Mouse (Mus musculus): Measurements from ENCODE around the gene Stox2. TPM values are rescaled to one million over a fixed set of nuclear protein-coding genes. Genes with fewer than 3 reads are reported as not detected.

Stox2 gene
- polyA plus RNA-seq, 1 experiment = 219 TPM

- H3K4me1 ChIP-seq (ENCODE audit: control insufficient read depth, insufficient read depth, low read length) = peaks cover 20% of the 10 kb centered on the region
- TF ChIP-seq CTCF (IDR thresholded peaks at IDR 0.05; ENCODE audit: insufficient read depth, low read depth, low read length) (no peak), POLR2A (IDR thresholded peaks at IDR 0.05; ENCODE audit: insufficient read depth, low read depth, low read length) (no peak)
- H3K27ac ChIP-seq (ENCODE audit: insufficient read depth, low read depth, low read length) = no peak overlapping the region
- WGBS = 32% methylated on average over 3 of the region's 3 CpGs
- H3K4me3 ChIP-seq (ENCODE audit: insufficient read depth, low read depth, low read length) = no peak overlapping the region
Observed at GRCm38 (mm10) chr8:47232081-47232480, 214.1 kb downstream of the Stox2 start.

- no peak overlapping the region for H3K4me3 ChIP-seq (ENCODE audit: insufficient read depth, low read depth, low read length)
- H3K27ac ChIP-seq (ENCODE audit: insufficient read depth, low read depth, low read length) = no peak overlapping the region
- WGBS = 50% methylated on average over 5 of the region's 5 CpGs
- TF ChIP-seq POLR2A (IDR thresholded peaks at IDR 0.05; ENCODE audit: insufficient read depth, low read depth, low read length) = no peak
- TF ChIP-seq CTCF (IDR thresholded peaks at IDR 0.05; ENCODE audit: insufficient read depth, low read depth, low read length) = no peak
- peaks cover 16% of the 10 kb centered on the region for H3K4me1 ChIP-seq (ENCODE audit: control insufficient read depth, insufficient read depth, low read length)
Observed at GRCm38 (mm10) chr8:47230057-47230456, 216.1 kb downstream of the Stox2 start.

GRCm38 (mm10) chr8:47221851-47222250 is 224.3 kb downstream of the Stox2 start:
- no peak for TF ChIP-seq CTCF (IDR thresholded peaks at IDR 0.05; ENCODE audit: insufficient read depth, low read depth, low read length)
- TF ChIP-seq POLR2A (IDR thresholded peaks at IDR 0.05; ENCODE audit: insufficient read depth, low read depth, low read length) = no peak
- H3K4me3 ChIP-seq (ENCODE audit: insufficient read depth, low read depth, low read length) = no peak overlapping the region
- no peak overlapping the region for H3K27ac ChIP-seq (ENCODE audit: insufficient read depth, low read depth, low read length)
- H3K4me1 ChIP-seq (ENCODE audit: control insufficient read depth, insufficient read depth, low read length) = peaks cover 23% of the 10 kb centered on the region
- 89% methylated on average over 5 of the region's 5 CpGs for WGBS

- WGBS = 53% methylated on average over 10 of the region's 10 CpGs
- peaks cover 26% of the 10 kb centered on the region for H3K4me1 ChIP-seq (ENCODE audit: control insufficient read depth, insufficient read depth, low read length)
- H3K27ac ChIP-seq (ENCODE audit: insufficient read depth, low read depth, low read length) = no peak overlapping the region
- TF ChIP-seq CTCF (IDR thresholded peaks at IDR 0.05; ENCODE audit: insufficient read depth, low read depth, low read length) = no peak
- TF ChIP-seq POLR2A (IDR thresholded peaks at IDR 0.05; ENCODE audit: insufficient read depth, low read depth, low read length) = no peak
- no peak overlapping the region for H3K4me3 ChIP-seq (ENCODE audit: insufficient read depth, low read depth, low read length)
Observed at GRCm38 (mm10) chr8:47221191-47221590, 225.0 kb downstream of the Stox2 start.

GRCm38 (mm10) chr8:47220390-47220789 is 225.8 kb downstream of the Stox2 start:
- TF ChIP-seq POLR2A (IDR thresholded peaks at IDR 0.05; ENCODE audit: insufficient read depth, low read depth, low read length) (no peak), CTCF (IDR thresholded peaks at IDR 0.05; ENCODE audit: insufficient read depth, low read depth, low read length) (no peak)
- H3K4me3 ChIP-seq (ENCODE audit: insufficient read depth, low read depth, low read length) = no peak overlapping the region
- peaks cover 28% of the 10 kb centered on the region for H3K4me1 ChIP-seq (ENCODE audit: control insufficient read depth, insufficient read depth, low read length)
- H3K27ac ChIP-seq (ENCODE audit: insufficient read depth, low read depth, low read length) = no peak overlapping the region
- 81% methylated on average over 5 of the region's 5 CpGs for WGBS

GRCm38 (mm10) chr8:47218536-47218935 is 227.6 kb downstream of the Stox2 start:
- peak overlapping the region; percentile 59 for H3K27ac ChIP-seq (ENCODE audit: insufficient read depth, low read depth, low read length)
- TF ChIP-seq CTCF (IDR thresholded peaks at IDR 0.05; ENCODE audit: insufficient read depth, low read depth, low read length) (no peak), POLR2A (IDR thresholded peaks at IDR 0.05; ENCODE audit: insufficient read depth, low read depth, low read length) (no peak)
- peaks cover 28% of the 10 kb centered on the region for H3K4me1 ChIP-seq (ENCODE audit: control insufficient read depth, insufficient read depth, low read length)
- WGBS = 17% methylated on average over 6 of the region's 6 CpGs
- H3K4me3 ChIP-seq (ENCODE audit: insufficient read depth, low read depth, low read length) = no peak overlapping the region

GRCm38 (mm10) chr8:47218021-47218420 is 228.1 kb downstream of the Stox2 start:
- no peak for TF ChIP-seq CTCF (IDR thresholded peaks at IDR 0.05; ENCODE audit: insufficient read depth, low read depth, low read length)
- TF ChIP-seq POLR2A (IDR thresholded peaks at IDR 0.05; ENCODE audit: insufficient read depth, low read depth, low read length) = no peak
- WGBS = 17% methylated on average over 8 of the region's 8 CpGs
- peak overlapping the region; percentile 87 for H3K27ac ChIP-seq (ENCODE audit: insufficient read depth, low read depth, low read length)
- peaks cover 25% of the 10 kb centered on the region for H3K4me1 ChIP-seq (ENCODE audit: control insufficient read depth, insufficient read depth, low read length)
- no peak overlapping the region for H3K4me3 ChIP-seq (ENCODE audit: insufficient read depth, low read depth, low read length)

- Histone ChIP-seq H3K27ac (ENCODE audit: insufficient read depth, low read depth, low read length) (no peak overlapping the region), H3K4me3 (ENCODE audit: insufficient read depth, low read depth, low read length) (no peak overlapping the region), H3K4me1 (ENCODE audit: control insufficient read depth, insufficient read depth, low read length) (peaks cover 13% of the 10 kb centered on the region)
- no peak for TF ChIP-seq CTCF (IDR thresholded peaks at IDR 0.05; ENCODE audit: insufficient read depth, low read depth, low read length)
- no peak for TF ChIP-seq POLR2A (IDR thresholded peaks at IDR 0.05; ENCODE audit: insufficient read depth, low read depth, low read length)
- WGBS = 85% methylated on average over 9 of the region's 9 CpGs
Observed at GRCm38 (mm10) chr8:47212124-47212523, 234.0 kb downstream of the Stox2 start.

- no peak overlapping the region for H3K4me3 ChIP-seq (ENCODE audit: insufficient read depth, low read depth, low read length)
- 58% methylated on average over 9 of the region's 9 CpGs for WGBS
- TF ChIP-seq POLR2A (IDR thresholded peaks at IDR 0.05; ENCODE audit: insufficient read depth, low read depth, low read length) = no peak
- no peak for TF ChIP-seq CTCF (IDR thresholded peaks at IDR 0.05; ENCODE audit: insufficient read depth, low read depth, low read length)
- peaks cover 17% of the 10 kb centered on the region for H3K4me1 ChIP-seq (ENCODE audit: control insufficient read depth, insufficient read depth, low read length)
- H3K27ac ChIP-seq (ENCODE audit: insufficient read depth, low read depth, low read length) = no peak overlapping the region
Observed at GRCm38 (mm10) chr8:47211226-47211625, 234.9 kb downstream of the Stox2 start.

- no peak for TF ChIP-seq POLR2A (IDR thresholded peaks at IDR 0.05; ENCODE audit: insufficient read depth, low read depth, low read length)
- TF ChIP-seq CTCF (IDR thresholded peaks at IDR 0.05; ENCODE audit: insufficient read depth, low read depth, low read length) = no peak
- Histone ChIP-seq H3K4me3 (ENCODE audit: insufficient read depth, low read depth, low read length) (no peak overlapping the region), H3K27ac (ENCODE audit: insufficient read depth, low read depth, low read length) (no peak overlapping the region), H3K4me1 (ENCODE audit: control insufficient read depth, insufficient read depth, low read length) (peaks cover 24% of the 10 kb centered on the region)
- WGBS = 81% methylated on average over 4 of the region's 4 CpGs
Observed at GRCm38 (mm10) chr8:47208246-47208645, 237.9 kb downstream of the Stox2 start.
